Mouse (Mus musculus) embryonic fibroblast, embryonic 13.5 days (primary cell): ENCODE measurements at regions not wholly inside any gene's neighbourhood (a gene's known extent, or its start where the extent isn't known, plus 50 kb on each side); places are given as distances from the start of the nearest gene placed in this dataset.

Experiments
- CTCF ChIP-seq: IDR thresholded peaks from 2 replicates; pipeline ENCODE4 v1.5.1; 2011; ENCODE audit warnings: mild to moderate bottlenecking, control low read depth, low read length, moderate library complexity, borderline replicate concordance; ENCODE audit not compliant: insufficient read depth
- POLR2A ChIP-seq: IDR thresholded peaks from 2 replicates; pipeline ENCODE4 v1.6.1; 2011; ENCODE audit warnings: low read depth, mild to moderate bottlenecking, control low read depth, low read length, moderate library complexity

- TF ChIP-seq POLR2A: no peak
- TF ChIP-seq CTCF: no peak
These were observed 342.5 kb upstream of the Jarid2 start for GRCm38 (mm10) chr13:44386767-44387166.
